Mouse (Mus musculus) splenic B cell, adult 2 months (primary cell): Measurements from ENCODE around the gene Whrn.

Experiments used
- DNase-seq: peaks from one replicate; pipeline ENCODE4 v3.0.0-alpha.2; 2011; ENCODE audit warnings: low read depth, low spot score
- H3K27me3 ChIP-seq: 2 replicates; pipeline ENCODE4 v1.6.1; 2012; ENCODE audit warnings: mild to moderate bottlenecking, low read length, moderate library complexity, mixed read lengths; ENCODE audit not compliant: control insufficient read depth, poor library complexity, insufficient read depth, severe bottlenecking
- H3K36me3 ChIP-seq: 2 replicates; pipeline ENCODE4 v1.6.1; 2012; ENCODE audit warnings: mild to moderate bottlenecking, low read length, moderate library complexity, mixed read lengths; ENCODE audit not compliant: control insufficient read depth, poor library complexity, insufficient read depth, severe bottlenecking

Whrn gene

GRCm38 (mm10) chr4:63444362-63445066 lies 51.3 kb downstream of the Whrn start:
- DNase-seq, result no peak
- Histone ChIP-seq H3K27me3 (no peaks in the 10 kb centered on the region), H3K36me3 (no peaks in the 10 kb centered on the region)

GRCm38 (mm10) chr4:63443101-63443500 lies 52.7 kb downstream of the Whrn start:
- no peaks in the 10 kb centered on the region for H3K36me3 ChIP-seq
- DNase-seq, result no peak

GRCm38 (mm10) chr4:63441616-63442015 lies 54.2 kb downstream of the Whrn start:
- H3K36me3 ChIP-seq, result no peaks in the 10 kb centered on the region
- no peaks in the 10 kb centered on the region for H3K27me3 ChIP-seq
- DNase-seq, result no peak

More at GRCm38 (mm10) chr4:63443101-63443500, 52.7 kb downstream of the Whrn start:
- no peaks in the 10 kb centered on the region for H3K27me3 ChIP-seq

GRCm38 (mm10) chr4:63440262-63440661 lies 55.5 kb downstream of the Whrn start:
- H3K27me3 ChIP-seq, result no peaks in the 10 kb centered on the region
- no peak for DNase-seq
- no peaks in the 10 kb centered on the region for H3K36me3 ChIP-seq

- H3K27me3 ChIP-seq, result no peaks in the 10 kb centered on the region
- H3K36me3 ChIP-seq, result no peaks in the 10 kb centered on the region; the same call in none of the 2 replicates
- no peak for DNase-seq
Observed at GRCm38 (mm10) chr4:63437968-63438367, 57.8 kb downstream of the Whrn start.

GRCm38 (mm10) chr4:63437119-63437815 lies 58.5 kb downstream of the Whrn start:
- Histone ChIP-seq H3K27me3 (no peaks in the 10 kb centered on the region), H3K36me3 (no peaks in the 10 kb centered on the region; the same call in none of the 2 replicates)
- no peak for DNase-seq

GRCm38 (mm10) chr4:63435402-63435801 lies 60.4 kb downstream of the Whrn start:
- no peaks in the 10 kb centered on the region for H3K27me3 ChIP-seq
- peaks cover 2% of the 10 kb centered on the region for H3K36me3 ChIP-seq
- DNase-seq, result no peak

GRCm38 (mm10) chr4:63431098-63431497 lies 64.7 kb downstream of the Whrn start:
- Histone ChIP-seq H3K27me3 (no peaks in the 10 kb centered on the region), H3K36me3 (peaks cover 2% of the 10 kb centered on the region)
- DNase-seq, result no peak

- Histone ChIP-seq H3K27me3 (no peaks in the 10 kb centered on the region), H3K36me3 (peaks cover 2% of the 10 kb centered on the region)
- DNase-seq, result no peak
Observed at GRCm38 (mm10) chr4:63430357-63430756, 65.4 kb downstream of the Whrn start.

GRCm38 (mm10) chr4:63426308-63426707 lies 69.5 kb downstream of the Whrn start:
- H3K36me3 ChIP-seq, result no peaks in the 10 kb centered on the region; the same call in 1 of the 2 replicates
- no peaks in the 10 kb centered on the region for H3K27me3 ChIP-seq
- DNase-seq, result no peak

- Histone ChIP-seq H3K36me3 (no peaks in the 10 kb centered on the region; the same call in 1 of the 2 replicates), H3K27me3 (no peaks in the 10 kb centered on the region)
- no peak for DNase-seq
Observed at GRCm38 (mm10) chr4:63423811-63424210, 72.0 kb downstream of the Whrn start.

GRCm38 (mm10) chr4:63423231-63423630 lies 72.6 kb downstream of the Whrn start:
- H3K27me3 ChIP-seq, result no peaks in the 10 kb centered on the region
- no peak for DNase-seq

GRCm38 (mm10) chr4:63420143-63420920 lies 75.5 kb downstream of the Whrn start:
- DNase-seq, result no peak
- no peaks in the 10 kb centered on the region; the same call in 1 of the 2 replicates for H3K36me3 ChIP-seq

More at GRCm38 (mm10) chr4:63423231-63423630, 72.6 kb downstream of the Whrn start:
- H3K36me3 ChIP-seq, result no peaks in the 10 kb centered on the region; the same call in 1 of the 2 replicates

GRCm38 (mm10) chr4:63418270-63418669 lies 77.5 kb downstream of the Whrn start:
- no peaks in the 10 kb centered on the region; the same call in 1 of the 2 replicates for H3K36me3 ChIP-seq
- H3K27me3 ChIP-seq, result no peaks in the 10 kb centered on the region
- DNase-seq, result no peak

More at GRCm38 (mm10) chr4:63420143-63420920, 75.5 kb downstream of the Whrn start:
- no peaks in the 10 kb centered on the region for H3K27me3 ChIP-seq
